Mouse (Mus musculus) heart, embryonic 14.5 days (tissue): ENCODE data around the gene Adamtsl3. TPM values are rescaled to one million over a fixed set of nuclear protein-coding genes. Genes with fewer than 3 reads are reported as not detected.

Experiments used
- ATAC-seq: fragments of 200-750 bp; cut with Nextera tagmentation; 2 replicates; pipeline ENCODE4 v1.8.0; 2017; ENCODE audit warnings: low read depth, moderate TSS enrichment; ENCODE audit not compliant: insufficient number of reproducible peaks, insufficient read depth, low FRiP score
- H3K27ac ChIP-seq, 2 experiments: fragments of 200-500 bp in 1 of 2; fragments of 300-500 bp in 1 of 2; sonication (generic) in 1 of 2; replicated peaks in 1 of 2; 2 replicates each; pipeline ENCODE4 v1.5.1; 2012 to 2014; ENCODE audit warnings: low read depth in 2 of 2, low read length in 2 of 2, control low read depth in 1 of 2, mild to moderate bottlenecking in 1 of 2, mixed read lengths in 1 of 2; ENCODE audit not compliant: control insufficient read depth in 1 of 2, insufficient read depth in 1 of 2
- H3K27me3 ChIP-seq: fragments of 300-500 bp; sonication (generic); 2 replicates; pipeline ENCODE4 v1.6.1; 2014; ENCODE audit warnings: mild to moderate bottlenecking, low read length, control low read depth; ENCODE audit not compliant: control insufficient read depth, insufficient read depth
- H3K36me3 ChIP-seq: fragments of 300-500 bp; sonication (generic); 2 replicates; pipeline ENCODE4 v1.6.1; 2014; ENCODE audit warnings: mild to moderate bottlenecking, control low read depth, low read length, mixed read lengths; ENCODE audit not compliant: control insufficient read depth, insufficient read depth
- H3K4me1 ChIP-seq, 2 experiments: fragments of 200-500 bp in 1 of 2; fragments of 300-500 bp in 1 of 2; sonication (generic) in 1 of 2; 2 replicates each; pipeline ENCODE4 v1.6.1; 2012 to 2014; ENCODE audit warnings: low read length in 2 of 2, control low read depth in 1 of 2, mixed read lengths in 1 of 2; ENCODE audit not compliant: control insufficient read depth in 2 of 2, insufficient read depth in 2 of 2
- H3K4me2 ChIP-seq: fragments of 300-500 bp; sonication (generic); 2 replicates; pipeline ENCODE4 v1.6.1; 2014; ENCODE audit warnings: mild to moderate bottlenecking, low read length
- H3K4me3 ChIP-seq, 2 experiments: fragments of 200-500 bp in 1 of 2; fragments of 300-500 bp in 1 of 2; sonication (generic) in 1 of 2; 2 replicates each; pipeline ENCODE4 v1.5.1; 2012 to 2014; ENCODE audit warnings: low read length in 2 of 2, mild to moderate bottlenecking in 2 of 2, control low read depth in 1 of 2, low read depth in 1 of 2, moderate library complexity in 1 of 2; ENCODE audit not compliant: control insufficient read depth in 1 of 2, insufficient read depth in 1 of 2
- H3K9ac ChIP-seq: fragments of 300-500 bp; sonication (generic); 2 replicates; pipeline ENCODE4 v1.6.1; 2014; ENCODE audit warnings: mild to moderate bottlenecking, low read length
- H3K9me3 ChIP-seq: fragments of 300-500 bp; sonication (generic); 2 replicates; pipeline ENCODE4 v1.6.1; 2016; ENCODE audit warnings: low read length, control low read depth; ENCODE audit not compliant: control insufficient read depth
- WGBS: fragments of 180-500 bp; shearing (Covaris S2); extraction: QIAGEN DNeasy Blood & Tissue Kit; methylation state at CpG from one replicate; pipeline ENCODE4 v1.1.7; 2014; 5-methylcytosine and 5-hydroxymethylcytosine counted together
- polyA plus RNA-seq: library from polyadenylated mRNA; unstranded; fragments of >200 nt; fragmentation: Nextera tagmentation; extraction: Ambion mirVana; gene quantifications from 2 replicates; pipeline ENCODE4 v1.2.1, GENCODE M21; 2014

Adamtsl3 gene
- polyA plus RNA-seq, 1 experiment from 2014 or later, result 2.7 TPM

DNA sequence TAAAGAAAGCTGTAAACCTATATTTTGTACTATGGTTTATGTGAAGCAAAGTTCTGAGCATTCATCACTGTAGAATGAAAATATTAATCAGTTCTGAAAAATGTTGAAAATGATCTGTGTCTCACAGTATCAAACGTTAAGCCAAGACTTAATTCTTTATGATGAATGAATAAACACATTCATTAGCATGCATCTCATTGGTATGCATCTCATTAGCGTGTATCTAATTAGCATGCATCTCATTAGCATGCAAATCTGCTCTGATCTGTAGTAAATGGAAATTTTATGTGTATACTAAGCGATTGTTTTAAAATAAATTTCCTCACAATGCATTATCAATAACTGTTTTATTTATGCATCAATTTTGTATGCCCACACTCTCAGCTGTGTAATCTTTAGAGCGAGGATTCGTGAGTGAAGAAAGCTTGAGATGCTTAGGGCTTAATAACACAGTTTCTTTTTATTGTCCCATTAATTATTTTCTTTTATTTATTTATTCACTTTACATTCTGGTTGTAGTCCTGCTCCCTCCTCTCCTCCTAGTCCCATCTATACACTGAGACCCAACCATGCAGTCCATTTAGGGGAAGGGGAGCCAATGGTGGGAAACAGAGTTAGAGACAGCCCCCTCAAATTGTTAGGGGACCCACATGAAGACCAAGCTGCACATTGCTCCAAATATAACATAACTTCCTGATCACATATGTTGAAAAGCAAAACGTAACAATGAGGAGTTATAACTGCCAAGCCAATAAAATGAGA is 60.4 kb downstream of the Adamtsl3 start:
- no peak overlapping the region for H3K4me3 ChIP-seq
- H3K36me3 ChIP-seq, result no peaks in the 10 kb centered on the region
- no peaks in the 10 kb centered on the region; a peak in 1 of 4 replicates for H3K4me1 ChIP-seq
- H3K27ac ChIP-seq, result no peak overlapping the region
- WGBS, result 77% methylated on average over 6 of the region's 6 CpGs
- H3K4me2 ChIP-seq, result no peak overlapping the region
- H3K9ac ChIP-seq, result no peak overlapping the region
- no peaks in the 10 kb centered on the region for H3K27me3 ChIP-seq
- ATAC-seq, result no peak
- no peaks in the 10 kb centered on the region for H3K9me3 ChIP-seq

DNA sequence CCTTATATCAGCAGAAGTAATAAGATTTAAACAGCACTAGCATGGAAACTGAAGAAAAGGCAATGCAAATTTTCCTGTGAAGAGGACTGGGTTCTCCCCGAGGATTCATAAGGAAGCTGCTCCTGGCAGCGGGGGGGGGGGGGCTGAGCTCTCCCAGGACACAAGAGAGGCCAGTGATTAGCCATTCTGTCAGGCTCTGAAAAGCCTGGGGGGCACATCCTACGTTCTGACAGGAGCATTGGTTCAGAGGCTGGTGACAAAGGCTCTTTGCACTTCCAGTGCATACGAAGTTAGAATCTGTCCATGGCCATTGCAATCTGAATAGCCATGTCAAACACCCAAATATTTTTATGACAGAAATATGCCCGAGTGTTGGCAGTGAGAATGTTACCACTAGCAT is 61.4 kb downstream of the Adamtsl3 start:
- no peaks in the 10 kb centered on the region for H3K27me3 ChIP-seq
- no peak overlapping the region for H3K4me3 ChIP-seq
- H3K9me3 ChIP-seq, result no peaks in the 10 kb centered on the region
- 35% methylated on average over 4 of the region's 5 CpGs for WGBS
- no peak overlapping the region for H3K9ac ChIP-seq
- ATAC-seq, result no peak
- no peak overlapping the region for H3K4me2 ChIP-seq
- H3K4me1 ChIP-seq, result no peaks in the 10 kb centered on the region; a peak in 1 of 4 replicates
- H3K27ac ChIP-seq, result no peak overlapping the region
- no peaks in the 10 kb centered on the region for H3K36me3 ChIP-seq

DNA sequence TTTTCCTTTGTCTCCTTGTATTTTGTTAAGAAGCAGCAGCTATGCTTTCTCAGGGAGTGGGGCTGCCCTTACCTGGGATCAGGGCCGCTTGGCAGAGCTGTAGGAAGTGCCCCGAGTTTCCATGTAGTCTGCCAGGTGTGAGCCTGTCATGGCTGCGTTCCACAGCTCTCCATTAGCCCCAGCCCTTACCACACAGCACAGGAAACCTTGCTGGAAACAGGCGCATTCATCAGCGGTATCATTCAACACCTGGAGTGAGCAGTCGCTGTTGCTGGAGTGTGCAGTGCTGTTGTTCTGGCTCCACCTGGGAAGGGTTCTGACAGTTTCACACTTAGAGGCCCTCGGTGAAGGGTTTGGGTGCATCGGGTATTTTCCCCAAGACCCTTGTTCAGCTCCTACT is 62.1 kb downstream of the Adamtsl3 start:
- no peak for ATAC-seq
- WGBS, result 56% methylated on average over 8 of the region's 8 CpGs
- Histone ChIP-seq H3K4me1 (no peaks in the 10 kb centered on the region; a peak in 1 of 4 replicates), H3K36me3 (no peaks in the 10 kb centered on the region), H3K9me3 (no peaks in the 10 kb centered on the region), H3K9ac (no peak overlapping the region), H3K4me3 (no peak overlapping the region), H3K4me2 (no peak overlapping the region), H3K27me3 (no peaks in the 10 kb centered on the region), H3K27ac (no peak overlapping the region)

DNA sequence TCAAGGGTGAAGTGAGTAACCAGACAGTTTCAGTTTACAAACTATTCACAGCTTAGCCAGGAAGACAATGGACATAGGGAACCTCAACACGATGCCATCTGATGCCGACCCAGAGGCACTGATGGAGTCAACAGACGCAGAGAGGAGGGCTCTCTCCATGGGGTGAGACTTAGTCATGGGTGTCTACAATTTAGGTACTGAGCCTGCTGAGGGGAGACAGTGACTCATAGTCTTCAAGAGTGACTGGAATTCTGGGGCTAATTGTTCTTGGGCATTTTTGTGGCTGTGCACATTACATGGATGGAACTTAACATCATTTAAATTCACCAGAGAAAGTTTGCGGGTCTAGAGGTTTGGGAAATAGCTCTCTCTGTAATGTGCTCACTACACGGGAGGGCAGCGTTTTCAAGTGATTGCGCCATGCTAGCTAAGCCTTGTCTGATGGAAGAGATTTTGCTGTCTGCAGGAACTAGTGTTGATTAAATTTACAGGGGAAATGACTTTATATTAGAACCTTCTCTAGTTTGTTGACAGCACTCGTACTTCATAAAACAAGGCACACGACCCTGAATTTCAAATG is 70.1 kb downstream of the Adamtsl3 start:
- no peak overlapping the region for H3K9ac ChIP-seq
- no peak overlapping the region for H3K4me3 ChIP-seq
- H3K27me3 ChIP-seq, result no peaks in the 10 kb centered on the region
- H3K9me3 ChIP-seq, result no peaks in the 10 kb centered on the region
- no peak overlapping the region for H3K27ac ChIP-seq
- 78% methylated on average over 9 of the region's 9 CpGs for WGBS
- no peak overlapping the region for H3K4me2 ChIP-seq
- ATAC-seq, result no peak
- H3K36me3 ChIP-seq, result no peaks in the 10 kb centered on the region
- H3K4me1 ChIP-seq, result no peaks in the 10 kb centered on the region; a peak in 1 of 4 replicates

DNA sequence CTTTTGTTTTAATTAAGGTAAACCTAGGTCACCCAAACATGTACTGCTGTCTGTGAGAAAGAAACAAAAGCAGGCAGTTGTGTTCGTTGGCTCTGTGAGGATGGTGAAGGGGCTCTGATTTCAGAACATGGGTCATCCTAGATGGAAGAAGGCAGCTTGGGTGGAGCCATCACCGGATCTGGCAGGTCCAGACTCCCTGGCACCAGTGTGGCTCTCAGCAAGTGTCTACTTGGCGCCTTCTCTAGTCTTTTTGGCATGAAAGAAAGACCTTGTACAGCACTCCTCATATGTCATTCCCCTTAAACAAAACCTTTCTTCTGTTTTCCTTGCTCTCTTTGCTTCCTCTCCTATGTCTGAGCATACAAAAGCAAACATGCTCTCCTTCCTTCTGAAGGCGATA is 75.5 kb downstream of the Adamtsl3 start:
- Histone ChIP-seq H3K27ac (no peak overlapping the region), H3K4me2 (no peak overlapping the region), H3K4me3 (no peak overlapping the region), H3K9ac (no peak overlapping the region), H3K9me3 (no peaks in the 10 kb centered on the region), H3K27me3 (no peaks in the 10 kb centered on the region), H3K36me3 (no peaks in the 10 kb centered on the region), H3K4me1 (no peaks in the 10 kb centered on the region; a peak in 1 of 4 replicates)
- ATAC-seq, result no peak
- WGBS, result 75% methylated on average over 4 of the region's 4 CpGs

DNA sequence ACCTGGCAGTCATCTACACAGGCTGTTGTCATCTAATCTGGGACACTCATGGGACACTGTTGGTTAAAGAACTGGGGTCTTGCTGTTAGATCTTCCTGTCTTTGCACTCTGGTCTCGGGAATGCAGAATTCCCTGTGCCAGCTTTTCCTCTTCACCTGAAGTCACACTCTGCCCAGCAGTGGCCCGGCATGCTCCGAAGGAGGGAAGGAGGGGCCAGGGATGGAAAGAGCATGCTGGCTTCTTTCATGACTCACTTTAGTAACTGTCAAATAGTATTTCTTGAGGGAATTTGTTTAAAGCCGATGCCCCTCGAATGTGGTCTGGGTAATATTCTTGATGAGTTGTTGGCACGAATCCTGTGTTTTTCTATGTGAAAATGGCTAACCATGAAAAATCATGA is 81.2 kb downstream of the Adamtsl3 start:
- Histone ChIP-seq H3K27me3 (no peaks in the 10 kb centered on the region), H3K4me2 (no peak overlapping the region), H3K4me1 (peaks cover 4% of the 10 kb centered on the region in 2 experiments; a peak in 1 of 4 replicates), H3K4me3 (no peak overlapping the region), H3K27ac (no peak overlapping the region), H3K9me3 (no peaks in the 10 kb centered on the region), H3K9ac (no peak overlapping the region), H3K36me3 (no peaks in the 10 kb centered on the region)
- no peak for ATAC-seq
- WGBS, result 54% methylated on average over 6 of the region's 6 CpGs

DNA sequence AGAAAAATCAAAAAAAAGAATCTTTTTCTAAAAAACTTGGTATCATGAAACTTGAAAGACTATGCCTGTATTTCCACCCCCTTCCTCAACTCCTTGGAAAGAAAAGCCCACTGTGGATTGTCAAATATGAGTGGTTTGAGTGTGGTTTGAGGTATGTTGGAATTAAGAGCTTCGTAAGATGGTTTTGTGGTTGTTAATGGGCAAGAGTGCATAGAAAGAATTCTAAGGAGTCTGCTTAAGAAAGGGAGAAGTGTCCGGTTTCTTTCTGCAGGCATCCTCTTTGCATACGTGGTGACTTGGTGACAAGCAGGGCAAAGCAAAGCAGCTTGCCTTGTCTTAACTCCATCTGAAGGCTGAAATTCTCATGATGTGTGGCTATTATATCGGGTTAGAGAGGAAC is 81.6 kb downstream of the Adamtsl3 start:
- ATAC-seq, result no peak
- Histone ChIP-seq H3K27ac (no peak overlapping the region), H3K4me2 (no peak overlapping the region), H3K36me3 (no peaks in the 10 kb centered on the region), H3K4me1 (peaks cover 7% of the 10 kb centered on the region in 2 experiments; a peak in 3 of 4 replicates), H3K27me3 (no peaks in the 10 kb centered on the region), H3K9me3 (no peaks in the 10 kb centered on the region), H3K4me3 (no peak overlapping the region), H3K9ac (no peak overlapping the region)
- 82% methylated on average over 4 of the region's 4 CpGs for WGBS
